Mouse (Mus musculus): ENCODE data around the gene Nudt7.

Nudt7 gene

GRCm38 (mm10) chr8:114133510-114134362, at the start of gene Nudt7:
TSS of gene Nudt7 (plus strand) at chr8:114133557.
- DNase-seq: peak; percentile 95

- DNase-seq: no peak
Measured at GRCm38 (mm10) chr8:114087932-114088331, 45.4 kb upstream of the Nudt7 start.

- DNase-seq: no peak
Measured at GRCm38 (mm10) chr8:114090736-114091135, 42.6 kb upstream of the Nudt7 start.

GRCm38 (mm10) chr8:114093321-114093720, 40.0 kb upstream of the Nudt7 start:
- DNase-seq: no peak

GRCm38 (mm10) chr8:114094526-114094925, 38.8 kb upstream of the Nudt7 start:
- no peak for DNase-seq

GRCm38 (mm10) chr8:114100561-114101206, 32.7 kb upstream of the Nudt7 start:
- no peak for DNase-seq

- DNase-seq: no peak
Measured at GRCm38 (mm10) chr8:114103401-114103800, 30.0 kb upstream of the Nudt7 start.

GRCm38 (mm10) chr8:114105971-114106370, 27.4 kb upstream of the Nudt7 start:
- DNase-seq: no peak

- no peak for DNase-seq
Measured at GRCm38 (mm10) chr8:114109365-114110140, 23.8 kb upstream of the Nudt7 start.

GRCm38 (mm10) chr8:114115076-114115475, 18.3 kb upstream of the Nudt7 start:
- DNase-seq: no peak

GRCm38 (mm10) chr8:114116049-114116448, 17.3 kb upstream of the Nudt7 start:
- DNase-seq: no peak

GRCm38 (mm10) chr8:114117439-114117838, 15.9 kb upstream of the Nudt7 start:
- no peak for DNase-seq

- no peak for DNase-seq
Measured at GRCm38 (mm10) chr8:114121781-114122180, 11.6 kb upstream of the Nudt7 start.

- no peak for DNase-seq
Measured at GRCm38 (mm10) chr8:114123611-114124010, 9.7 kb upstream of the Nudt7 start.

GRCm38 (mm10) chr8:114124084-114124750, 9.1 kb upstream of the Nudt7 start:
- DNase-seq: no peak

- DNase-seq: no peak
Measured at GRCm38 (mm10) chr8:114130838-114131237, 2.5 kb upstream of the Nudt7 start.

- DNase-seq: no peak
Measured at GRCm38 (mm10) chr8:114131421-114131820, 1.9 kb upstream of the Nudt7 start.

GRCm38 (mm10) chr8:114133050-114133509, 277 bp upstream of the Nudt7 start:
- no peak for DNase-seq

- DNase-seq: no peak
Measured at GRCm38 (mm10) chr8:114136750-114137149, 3.4 kb downstream of the Nudt7 start.

GRCm38 (mm10) chr8:114137181-114137580, 3.8 kb downstream of the Nudt7 start:
- DNase-seq: no peak

- DNase-seq: no peak
Measured at GRCm38 (mm10) chr8:114140437-114140836, 7.1 kb downstream of the Nudt7 start.

GRCm38 (mm10) chr8:114142199-114142598, 8.8 kb downstream of the Nudt7 start:
- DNase-seq: no peak
